Mouse (Mus musculus) liver, embryonic 14.5 days (tissue): ENCODE measurements around the gene Spag9.

Source experiments
- CTCF ChIP-seq: IDR thresholded peaks from 2 replicates; pipeline ENCODE4 v1.5.1; 2016; ENCODE audit warnings: antibody characterized with exemption, low read depth, control low read depth
- EP300 ChIP-seq: IDR thresholded peaks from 2 replicates; pipeline ENCODE4 v1.6.1; 2016; ENCODE audit warnings: antibody characterized with exemption, low read depth

- no peak for TF ChIP-seq CTCF
- TF ChIP-seq EP300: no peak
These were observed 166.1 kb downstream of the Spag9 start for GRCm38 (mm10) chr11:94161867-94162581.
